Mouse (Mus musculus) lung, postnatal 0 days (tissue): ENCODE results near the gene Enpp5. TPM values are rescaled to one million over a fixed set of nuclear protein-coding genes. Genes with fewer than 3 reads are reported as not detected.

Experiments used
- ATAC-seq: fragments of 200-750 bp; cut with Nextera tagmentation; 2 replicates; pipeline ENCODE4 v1.8.0; 2017; ENCODE audit warnings: moderate library complexity
- DNase-seq: peaks from one replicate; pipeline ENCODE4 v3.0.0-alpha.2; 2016; ENCODE audit warnings: low spot score
- H3K27ac ChIP-seq: fragments of 300-500 bp; sonication (generic); 2 replicates; pipeline ENCODE4 v1.5.1; 2014; ENCODE audit warnings: antibody characterized with exemption, mild to moderate bottlenecking, low read length, mixed read lengths
- H3K27me3 ChIP-seq: fragments of 300-500 bp; sonication (generic); replicated peaks from 2 replicates; pipeline ENCODE4 v1.6.1; 2014; ENCODE audit warnings: low read length, mixed read lengths; ENCODE audit not compliant: insufficient read depth
- H3K36me3 ChIP-seq: fragments of 300-500 bp; sonication (generic); 2 replicates; pipeline ENCODE4 v1.6.1; 2014; ENCODE audit warnings: low read length, mixed read lengths; ENCODE audit not compliant: insufficient read depth
- H3K4me1 ChIP-seq: fragments of 300-500 bp; sonication (generic); 2 replicates; pipeline ENCODE4 v1.6.1; 2014; ENCODE audit warnings: antibody characterized with exemption, low read depth, low read length, mixed read lengths; ENCODE audit not compliant: insufficient read depth
- H3K4me2 ChIP-seq: fragments of 300-500 bp; sonication (generic); replicated peaks from 2 replicates; pipeline ENCODE4 v1.6.1; 2014; ENCODE audit warnings: low read depth, mild to moderate bottlenecking, low read length, moderate library complexity, mixed read lengths
- H3K4me3 ChIP-seq: fragments of 300-500 bp; sonication (generic); 2 replicates; pipeline ENCODE4 v1.5.1; 2014; ENCODE audit warnings: low read depth, low read length
- H3K9ac ChIP-seq: fragments of 300-500 bp; sonication (generic); replicated peaks from 2 replicates; pipeline ENCODE4 v1.6.1; 2014; ENCODE audit warnings: low read depth, mild to moderate bottlenecking
- H3K9me3 ChIP-seq: fragments of 300-500 bp; sonication (generic); 2 replicates; pipeline ENCODE4 v1.6.1; 2016; ENCODE audit warnings: low read length, mixed read lengths
- CTCF ChIP-seq: IDR thresholded peaks from 2 replicates; pipeline ENCODE4 v1.5.1; 2016; ENCODE audit warnings: antibody characterized with exemption, mild to moderate bottlenecking
- EP300 ChIP-seq: IDR thresholded peaks from 2 replicates; pipeline ENCODE4 v1.6.1; 2016; ENCODE audit warnings: antibody characterized with exemption, mild to moderate bottlenecking, control low read depth
- WGBS: fragments of 180-500 bp; shearing (Covaris S2); extraction: QIAGEN DNeasy Blood & Tissue Kit; methylation state at CpG from one replicate; pipeline ENCODE4 v1.1.7; 2014; 5-methylcytosine and 5-hydroxymethylcytosine counted together
- polyA plus RNA-seq: library from polyadenylated mRNA; unstranded; fragments of >200 nt; fragmentation: Nextera tagmentation; extraction: Ambion mirVana; gene quantifications from 2 replicates; pipeline ENCODE4 v1.2.1, GENCODE M21; 2015

Gene Enpp5
- polyA plus RNA-seq, 1 experiment from 2014 or later = 15.3 TPM

DNA sequence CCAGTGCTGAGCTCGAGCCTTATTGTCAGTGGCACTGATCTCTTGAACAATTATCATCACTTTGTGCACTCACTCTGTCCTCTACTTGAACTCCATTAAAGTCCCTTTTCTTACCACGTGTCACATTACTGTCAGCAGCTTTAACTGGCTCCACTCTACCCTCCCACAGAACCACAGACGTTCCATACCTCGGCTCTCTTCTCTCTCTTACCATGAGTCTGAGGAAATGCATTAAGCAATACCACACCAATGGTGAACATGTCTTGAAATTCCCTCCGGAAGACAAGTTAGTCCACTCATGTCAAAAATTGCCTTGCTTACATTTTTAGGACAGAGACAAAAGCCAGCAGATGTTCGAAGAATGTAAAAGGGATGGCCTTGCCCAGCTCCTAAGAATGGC is 9.7 kb upstream of the Enpp5 start:
- H3K27me3 ChIP-seq = no peaks in the 10 kb centered on the region
- H3K4me3 ChIP-seq = no peak overlapping the region
- 64% methylated on average over 6 of the region's 6 CpGs for WGBS
- DNase-seq (no peak), ATAC-seq (no peak)
- H3K36me3 ChIP-seq = no peaks in the 10 kb centered on the region
- H3K9ac ChIP-seq = no peak overlapping the region
- no peaks in the 10 kb centered on the region for H3K9me3 ChIP-seq
- no peak overlapping the region for H3K27ac ChIP-seq
- H3K4me1 ChIP-seq = no peaks in the 10 kb centered on the region
- H3K4me2 ChIP-seq = no peak overlapping the region
- no peak for TF ChIP-seq CTCF
- no peak for TF ChIP-seq EP300

DNA sequence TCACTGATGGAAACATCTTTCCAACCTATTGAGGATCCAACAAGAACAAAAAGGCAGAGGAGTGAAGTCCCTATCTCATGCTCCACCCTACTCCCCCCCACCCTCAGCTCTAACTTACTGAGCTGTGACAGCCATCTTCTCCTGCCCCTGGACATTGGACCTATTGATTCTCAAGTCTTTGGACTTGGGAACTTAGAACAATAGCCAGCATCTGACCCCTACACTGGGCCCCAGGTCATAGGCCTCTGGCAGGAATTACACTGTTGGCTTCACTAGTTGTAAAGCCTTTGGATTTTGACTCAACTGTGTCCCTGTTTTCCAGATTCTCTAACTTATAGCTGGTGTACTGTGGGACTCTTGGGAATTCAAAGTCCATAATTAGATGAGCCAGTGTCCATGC is 6.9 kb upstream of the Enpp5 start:
- no peaks in the 10 kb centered on the region for H3K36me3 ChIP-seq
- H3K9ac ChIP-seq = no peak overlapping the region
- H3K27me3 ChIP-seq = no peaks in the 10 kb centered on the region
- no peak overlapping the region for H3K27ac ChIP-seq
- H3K4me3 ChIP-seq = no peak overlapping the region
- no peaks in the 10 kb centered on the region for H3K9me3 ChIP-seq
- ATAC-seq = no peak
- TF ChIP-seq CTCF (no peak), EP300 (no peak)
- H3K4me2 ChIP-seq = no peak overlapping the region
- no peak for DNase-seq
- H3K4me1 ChIP-seq = no peaks in the 10 kb centered on the region

DNA sequence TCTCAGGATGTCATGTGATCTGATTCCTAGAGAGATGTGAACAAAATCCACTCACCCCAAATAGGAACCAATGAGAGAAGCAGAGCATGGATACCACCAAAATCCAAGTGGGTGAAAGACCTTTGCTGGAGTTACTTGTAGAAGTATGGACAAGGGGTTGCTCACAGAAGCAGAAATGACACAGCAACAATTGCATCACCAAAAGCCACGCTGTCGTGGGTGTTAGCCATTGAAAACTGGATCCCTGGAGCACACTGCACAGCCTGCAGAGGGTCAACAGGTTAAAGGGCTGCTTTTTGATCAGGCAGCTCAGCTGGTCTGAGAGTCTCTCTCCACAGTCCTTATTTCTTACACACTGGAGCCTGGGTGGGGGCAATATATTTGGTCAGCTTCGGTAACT is 3.0 kb upstream of the Enpp5 start:
- TF ChIP-seq EP300 (no peak), CTCF (no peak)

DNA sequence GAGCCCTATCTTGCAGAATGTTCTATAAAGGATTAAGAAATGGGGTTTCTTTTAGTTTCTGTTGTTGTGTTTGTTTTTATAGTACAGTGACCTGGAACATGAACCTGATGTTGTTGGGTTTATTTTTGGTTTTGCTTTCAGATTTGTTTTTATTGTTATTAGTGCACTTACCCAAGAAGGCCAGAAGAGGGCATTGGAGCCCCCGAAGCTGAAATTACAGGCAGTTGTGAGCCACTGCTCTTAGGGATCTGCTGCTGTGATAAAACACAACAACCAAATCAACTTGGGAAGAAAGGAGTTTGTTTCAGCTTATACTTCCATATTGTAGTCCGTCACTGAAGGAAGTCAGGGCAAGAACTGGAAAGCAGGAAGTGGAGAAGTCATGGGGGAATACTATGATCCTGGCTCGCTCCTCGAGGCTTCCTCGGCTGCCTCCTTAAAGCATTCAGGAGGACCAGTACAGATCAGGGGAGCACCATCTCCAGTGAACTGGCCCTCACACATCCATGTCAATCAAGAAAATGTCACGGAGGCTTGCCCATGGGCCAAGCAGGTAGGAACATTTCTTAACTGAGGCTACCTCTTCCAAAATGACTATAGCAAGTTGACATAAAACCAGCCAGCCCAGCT is 2.4 kb upstream of the Enpp5 start:
- H3K9ac ChIP-seq = no peak overlapping the region
- H3K4me3 ChIP-seq = no peak overlapping the region
- H3K27me3 ChIP-seq = no peaks in the 10 kb centered on the region
- WGBS = 45% methylated on average over 6 of the region's 6 CpGs
- TF ChIP-seq CTCF (peak; percentile 78), EP300 (peak; percentile 36; the same call in 1 of the 2 replicates)
- no peak; the same call in 1 of the 2 replicates for ATAC-seq
- peak overlapping the region; percentile 15 for H3K4me2 ChIP-seq
- no peaks in the 10 kb centered on the region for H3K9me3 ChIP-seq
- H3K36me3 ChIP-seq = no peaks in the 10 kb centered on the region
- peak; percentile 74 for DNase-seq
- no peak overlapping the region for H3K27ac ChIP-seq
- H3K4me1 ChIP-seq = no peaks in the 10 kb centered on the region

More for the DNA sequence above, 3.0 kb upstream of the Enpp5 start:
- no peaks in the 10 kb centered on the region for H3K9me3 ChIP-seq
- no peak for ATAC-seq
- H3K4me2 ChIP-seq = peak overlapping the region; percentile 15
- no peak for DNase-seq
- 73% methylated on average over 3 of the region's 3 CpGs for WGBS
- no peaks in the 10 kb centered on the region for H3K36me3 ChIP-seq
- no peak overlapping the region for H3K4me3 ChIP-seq
- no peak overlapping the region for H3K9ac ChIP-seq
- no peaks in the 10 kb centered on the region for H3K27me3 ChIP-seq
- no peaks in the 10 kb centered on the region for H3K4me1 ChIP-seq
- no peak overlapping the region for H3K27ac ChIP-seq

DNA sequence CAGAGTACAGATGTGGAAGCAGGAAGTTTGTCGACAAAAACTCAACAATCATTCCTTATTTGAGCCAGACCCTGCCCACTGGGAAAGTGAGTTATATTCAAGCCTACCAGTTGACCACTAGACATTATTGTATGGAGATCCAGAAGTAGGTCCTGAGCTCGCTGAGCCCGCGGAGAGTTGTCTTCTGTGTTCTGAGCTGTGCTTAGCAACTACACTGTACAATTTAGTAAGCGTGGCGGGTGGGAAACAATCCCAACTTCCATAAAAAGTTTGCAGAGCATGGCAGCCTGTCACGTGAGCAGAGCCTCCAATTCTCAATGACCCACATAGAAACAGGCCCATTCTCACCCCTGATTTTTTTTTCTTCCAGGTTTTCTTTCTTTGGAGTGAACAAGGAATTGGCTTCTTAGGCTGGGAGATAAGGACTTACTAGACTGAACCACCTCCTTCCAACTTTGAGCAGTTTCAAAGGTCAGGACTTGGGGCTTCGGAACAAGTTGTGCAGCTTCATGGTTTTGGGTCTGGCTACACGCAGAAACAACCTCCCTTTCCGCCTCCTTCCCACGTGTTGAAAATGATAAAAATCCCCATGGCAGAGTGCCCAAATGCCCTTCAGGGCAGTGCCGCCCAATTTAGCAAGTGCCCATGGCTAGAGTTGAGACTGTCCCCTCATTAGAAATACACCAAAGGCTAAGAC is 1.3 kb upstream of the Enpp5 start:
- H3K4me1 ChIP-seq = no peaks in the 10 kb centered on the region
- no peaks in the 10 kb centered on the region for H3K9me3 ChIP-seq
- H3K36me3 ChIP-seq = no peaks in the 10 kb centered on the region
- H3K4me3 ChIP-seq = no peak overlapping the region
- H3K27ac ChIP-seq = no peak overlapping the region
- DNase-seq (no peak), ATAC-seq (no peak)
- no peaks in the 10 kb centered on the region for H3K27me3 ChIP-seq
- 74% methylated on average over 12 of the region's 12 CpGs for WGBS
- TF ChIP-seq CTCF = no peak
- no peak for TF ChIP-seq EP300
- no peak overlapping the region for H3K9ac ChIP-seq
- no peak overlapping the region for H3K4me2 ChIP-seq

DNA sequence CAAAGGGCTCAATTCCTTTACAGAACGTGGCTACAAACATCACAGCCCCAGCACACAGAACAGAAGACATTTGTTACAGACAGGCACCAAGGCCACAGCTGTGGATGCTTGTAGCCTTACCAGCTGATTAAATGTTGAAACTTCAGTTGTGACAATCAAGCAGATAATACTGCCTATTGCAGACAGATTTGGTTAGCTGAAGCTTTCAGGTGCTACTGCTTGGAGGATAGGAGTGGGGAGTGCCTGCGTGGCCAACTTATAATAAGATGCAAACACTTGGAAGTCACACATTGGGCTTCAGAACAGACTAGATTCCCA is 811 bp upstream of the Enpp5 start:
- Histone ChIP-seq H3K4me1 (no peaks in the 10 kb centered on the region), H3K9me3 (no peaks in the 10 kb centered on the region), H3K4me2 (no peak overlapping the region), H3K9ac (no peak overlapping the region), H3K27ac (no peak overlapping the region), H3K36me3 (no peaks in the 10 kb centered on the region), H3K4me3 (no peak overlapping the region), H3K27me3 (no peaks in the 10 kb centered on the region)
- no peak for TF ChIP-seq EP300
- no peak for TF ChIP-seq CTCF
- 57% methylated on average over 2 of the region's 2 CpGs for WGBS
- ATAC-seq = no peak
- DNase-seq = no peak
